Mouse (Mus musculus): ENCODE results near the gene Rcsd1. TPM values are rescaled to one million over a fixed set of nuclear protein-coding genes. Genes with fewer than 3 reads are reported as not detected.

The Rcsd1 gene
- total RNA-seq, 4 experiments from 2014 or later: 5.5 to 8.2 (median 7.3) TPM

GRCm38 (mm10) chr1:165717711-165718542 lies 8.4 kb upstream of the Rcsd1 start:
- no peak for DNase-seq (ENCODE audit: low spot score in 2 of 2)

- DNase-seq (ENCODE audit: low spot score in 2 of 2): no peak
Measured at GRCm38 (mm10) chr1:165716426-165716825, 6.9 kb upstream of the Rcsd1 start.

GRCm38 (mm10) chr1:165713798-165714197 lies 4.2 kb upstream of the Rcsd1 start:
- DNase-seq (ENCODE audit: low spot score in 2 of 2): no peak

GRCm38 (mm10) chr1:165711914-165712313 lies 2.4 kb upstream of the Rcsd1 start:
- DNase-seq (ENCODE audit: low spot score in 2 of 2): no peak

DNA sequence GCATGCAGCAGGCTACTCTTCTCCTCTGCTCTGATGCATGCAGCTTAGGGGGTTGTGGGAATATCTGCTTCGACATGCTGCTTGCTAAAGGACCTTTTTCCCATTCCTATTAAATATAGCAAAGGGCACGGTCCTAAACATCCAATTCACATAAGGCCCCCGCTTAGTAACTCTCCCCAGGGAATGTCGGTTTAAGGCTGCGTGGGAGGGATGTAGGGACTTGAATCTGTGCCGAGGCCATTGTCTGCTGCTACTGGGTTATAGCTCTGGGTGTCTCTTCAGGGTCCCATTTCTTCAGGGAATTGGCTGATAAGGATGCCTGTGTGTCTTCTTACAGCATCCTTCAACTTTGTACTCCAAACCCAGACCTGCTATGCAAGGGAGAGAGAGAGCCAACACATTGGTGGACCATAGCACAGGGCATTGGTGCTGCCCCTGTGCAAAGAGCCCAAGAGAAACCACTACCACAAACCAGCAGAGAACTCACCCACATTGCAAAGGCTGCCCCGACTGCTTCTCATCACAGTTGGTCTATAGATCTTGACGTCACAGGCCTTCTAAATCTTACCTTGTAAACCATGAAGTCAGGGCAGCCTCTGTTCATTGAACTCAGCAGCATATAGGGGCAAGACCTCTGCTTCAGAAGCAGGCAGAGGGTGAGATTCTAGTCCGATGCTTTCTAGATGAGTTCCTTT lies 724 bp downstream of the Rcsd1 start:
- no peak for DNase-seq (ENCODE audit: low spot score in 2 of 2)

- DNase-seq (ENCODE audit: low spot score in 2 of 2): no peak
Measured at GRCm38 (mm10) chr1:165707640-165708322, 1.8 kb downstream of the Rcsd1 start.

DNA sequence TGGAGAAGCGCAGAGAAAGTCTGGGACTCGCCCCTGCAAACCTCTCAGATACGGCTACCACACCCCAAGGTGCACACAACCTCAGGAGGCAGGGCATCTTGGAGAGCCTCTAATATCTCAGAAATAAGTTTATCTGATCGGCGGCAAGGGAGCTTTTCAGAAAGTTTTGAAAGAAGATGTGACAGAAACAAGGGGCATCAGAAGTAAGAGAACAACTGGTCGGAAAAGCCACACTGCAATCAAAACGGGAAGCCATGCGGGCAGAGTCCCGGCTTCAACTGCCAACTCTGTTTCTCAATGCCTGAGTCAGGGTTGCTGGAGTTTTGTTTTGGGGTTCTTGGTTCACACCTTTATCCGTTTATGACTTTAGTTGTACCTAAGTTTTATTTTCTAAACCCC lies 2.3 kb downstream of the Rcsd1 start:
- DNase-seq (ENCODE audit: low spot score in 2 of 2): no peak

- no peak for DNase-seq (ENCODE audit: low spot score in 2 of 2)
Measured at GRCm38 (mm10) chr1:165706492-165706891, 3.1 kb downstream of the Rcsd1 start.

DNA sequence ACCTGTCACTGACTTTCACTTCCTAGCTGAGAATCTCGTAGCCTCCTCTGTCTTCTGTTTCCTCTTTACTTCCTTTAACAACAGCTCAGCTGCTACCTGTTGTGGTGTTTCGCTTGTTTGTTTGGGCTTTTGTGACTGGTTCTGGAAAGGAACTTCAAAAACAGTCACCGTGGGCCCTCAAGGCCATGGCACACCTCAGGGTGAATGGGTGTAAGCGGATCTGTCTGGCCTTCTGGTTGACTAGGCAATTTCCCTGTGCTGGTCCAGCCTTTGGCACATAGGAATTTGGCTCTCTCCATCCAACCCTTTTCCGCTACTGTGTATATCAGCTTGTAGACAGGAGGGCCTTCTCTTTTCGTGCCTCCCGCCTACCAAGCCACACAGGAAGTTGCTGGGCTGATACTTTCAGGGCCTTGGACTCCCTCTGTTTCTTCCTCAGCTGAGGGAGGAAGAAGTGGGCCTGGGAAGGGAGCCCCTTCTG lies 3.6 kb downstream of the Rcsd1 start:
- DNase-seq (ENCODE audit: low spot score in 2 of 2): no peak

DNA sequence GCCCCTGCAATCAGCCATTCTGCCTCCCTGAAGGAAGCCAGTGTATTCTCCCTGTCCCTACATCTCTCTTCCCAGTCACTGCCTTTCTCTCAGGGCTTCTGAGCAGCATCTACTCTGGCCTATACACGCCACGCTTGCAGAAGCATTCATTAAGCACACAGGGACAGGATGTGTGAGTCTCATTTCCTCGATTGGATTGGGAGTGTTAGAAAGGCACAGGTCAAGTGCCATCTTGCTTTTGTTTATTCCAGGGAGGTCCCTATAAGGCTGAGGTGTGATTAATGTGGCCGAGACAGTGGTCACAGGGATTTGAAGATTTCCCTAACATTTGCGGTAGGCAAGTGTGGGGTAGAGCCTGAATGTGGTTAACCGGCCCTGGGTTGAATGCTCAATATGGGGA lies 4.2 kb downstream of the Rcsd1 start:
- no peak for DNase-seq (ENCODE audit: low spot score in 2 of 2)

GRCm38 (mm10) chr1:165704841-165705240 lies 4.7 kb downstream of the Rcsd1 start:
- no peak for DNase-seq (ENCODE audit: low spot score in 2 of 2)

DNA sequence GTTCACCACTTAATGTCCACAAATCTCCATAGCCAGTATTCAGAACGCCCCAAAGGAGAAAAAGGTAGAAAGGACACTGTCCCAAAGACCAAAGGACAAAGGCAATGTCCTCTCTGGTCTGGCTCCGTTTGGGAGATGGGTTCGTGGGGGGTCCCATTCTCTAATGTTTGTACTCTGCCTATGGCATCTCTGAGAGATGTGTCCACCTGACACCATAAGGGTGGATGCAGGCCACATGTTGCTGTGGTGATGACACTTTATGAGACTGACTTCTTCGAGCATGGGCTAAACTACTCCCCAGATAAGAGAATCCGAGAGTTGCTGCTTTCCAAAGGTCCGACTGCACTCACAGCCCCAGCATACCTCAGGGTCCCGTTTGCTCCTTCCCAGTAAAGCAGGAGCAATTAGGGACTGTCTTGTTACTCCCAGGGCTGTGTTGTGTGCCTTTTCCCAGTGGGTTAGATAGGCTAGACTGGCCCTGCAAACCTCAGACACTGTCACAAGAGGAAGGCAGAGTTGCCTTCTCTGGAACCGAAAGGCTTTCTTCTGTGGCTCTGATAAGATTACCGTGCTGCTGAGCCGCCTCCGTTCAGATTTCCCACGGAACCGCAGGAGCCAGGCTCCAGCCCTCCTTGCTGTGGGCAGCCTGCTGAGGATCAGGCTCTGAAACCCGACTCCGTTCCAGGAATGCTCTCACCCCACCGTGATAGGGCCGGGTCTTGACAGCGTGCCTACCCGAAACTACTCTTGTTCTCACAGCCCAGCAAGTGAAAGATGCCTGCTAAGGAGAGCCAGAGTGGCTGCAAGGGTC lies 7.1 kb downstream of the Rcsd1 start:
- no peak for DNase-seq (ENCODE audit: low spot score in 2 of 2)

GRCm38 (mm10) chr1:165701562-165701961 lies 8.0 kb downstream of the Rcsd1 start:
- no peak for DNase-seq (ENCODE audit: low spot score in 2 of 2)

- DNase-seq (ENCODE audit: low spot score in 2 of 2): no peak
Measured at GRCm38 (mm10) chr1:165700933-165701518, 8.5 kb downstream of the Rcsd1 start.

DNA sequence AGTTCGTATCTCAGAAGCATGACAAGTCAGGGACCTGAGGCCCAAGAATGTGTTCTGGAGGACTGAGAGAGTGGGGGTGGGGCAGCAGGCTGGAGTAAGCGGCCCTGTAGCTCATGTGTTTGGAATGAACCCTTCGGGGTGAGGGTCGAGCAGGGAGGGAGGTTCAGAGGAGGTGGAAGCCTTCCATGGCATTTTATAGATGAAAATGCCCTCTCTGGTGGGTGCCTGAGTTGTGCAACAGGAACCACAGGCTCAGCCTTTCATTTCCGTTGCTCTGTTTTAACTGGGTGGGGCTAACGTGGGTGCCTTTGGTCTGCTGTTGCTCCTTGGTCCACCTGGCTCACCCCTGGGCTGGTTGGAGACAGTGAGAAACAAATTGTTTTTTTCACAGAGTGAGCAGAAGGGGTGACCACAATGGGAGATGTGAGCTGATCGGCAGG lies 9.2 kb downstream of the Rcsd1 start:
- no peak for DNase-seq (ENCODE audit: low spot score in 2 of 2)

GRCm38 (mm10) chr1:165697701-165698100 lies 11.9 kb downstream of the Rcsd1 start:
- no peak for DNase-seq (ENCODE audit: low spot score in 2 of 2)

DNA sequence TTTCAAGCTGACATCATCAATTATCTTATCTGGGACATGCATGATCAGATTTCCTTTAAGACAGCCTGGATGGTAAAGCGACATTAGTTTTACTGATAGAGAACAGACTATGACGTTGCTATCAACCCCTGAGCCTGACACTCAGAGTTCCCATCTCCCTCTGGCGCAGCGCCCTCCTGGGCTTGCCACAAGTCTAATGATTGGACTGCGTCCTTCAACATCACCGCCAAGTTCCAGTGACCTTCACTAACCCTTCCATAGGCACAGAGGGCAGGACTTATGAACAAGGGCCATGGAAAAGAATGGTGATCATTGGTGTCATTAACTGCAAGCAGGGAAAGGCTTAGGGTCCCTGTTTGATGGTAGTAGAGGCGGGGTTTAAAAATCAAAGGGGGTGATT lies 12.7 kb downstream of the Rcsd1 start:
- no peak for DNase-seq (ENCODE audit: low spot score in 2 of 2)

- DNase-seq (ENCODE audit: low spot score in 2 of 2): no peak
Measured at GRCm38 (mm10) chr1:165696040-165696439, 13.5 kb downstream of the Rcsd1 start.

DNA sequence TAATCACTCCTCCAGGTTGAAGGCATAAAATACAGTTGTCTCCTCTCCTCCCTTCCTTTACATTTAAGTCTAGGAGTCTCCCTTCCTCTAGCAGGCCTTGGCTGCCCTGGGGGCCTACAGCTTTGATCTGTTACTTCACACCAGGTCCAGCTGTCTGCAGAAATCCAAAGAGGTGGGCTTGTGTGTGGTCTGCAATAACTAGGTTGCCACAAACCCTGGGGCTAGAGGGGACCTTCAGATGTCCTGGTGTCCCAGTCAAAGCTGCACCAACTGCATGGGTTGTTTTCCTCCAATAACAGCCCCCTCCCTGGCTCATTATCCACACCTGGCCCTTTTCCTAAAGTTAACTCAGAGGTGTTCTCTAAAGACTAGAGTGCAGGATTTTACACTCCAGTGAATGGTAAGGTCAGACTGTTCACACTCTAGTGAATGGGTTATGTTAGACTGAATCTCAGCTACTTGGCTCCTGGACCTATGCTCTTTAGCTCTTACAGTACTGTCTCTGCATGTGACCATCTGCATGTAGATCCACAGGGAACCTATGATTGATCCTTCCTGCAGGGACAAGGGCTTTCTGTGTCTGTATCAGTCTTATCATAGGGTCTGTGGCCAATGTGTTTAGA lies 14.1 kb downstream of the Rcsd1 start:
- no peak for DNase-seq (ENCODE audit: low spot score in 2 of 2)

DNA sequence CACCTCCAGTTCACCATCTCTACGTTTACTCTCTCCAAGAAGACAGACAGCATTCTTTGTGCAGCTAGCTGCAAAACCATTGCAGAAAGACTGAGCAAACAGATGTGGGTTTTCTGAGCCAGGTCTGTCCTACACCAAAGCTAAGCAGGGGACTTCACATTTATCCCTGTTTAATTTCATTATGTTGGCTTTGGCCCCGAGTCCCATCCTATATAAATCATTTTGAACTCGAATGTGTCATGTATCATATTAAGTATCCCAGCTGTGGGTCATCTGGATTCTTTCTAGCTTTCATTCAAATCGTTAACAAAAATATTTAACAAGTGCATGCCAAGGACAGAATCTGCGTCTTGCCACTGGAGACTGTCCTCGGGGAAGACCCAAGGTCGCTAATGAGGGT lies 15.7 kb downstream of the Rcsd1 start:
- DNase-seq (ENCODE audit: low spot score in 2 of 2): no peak
